Mouse (Mus musculus) gastrocnemius, adult 2 months (tissue): ENCODE data around the gene Itch. TPM values are rescaled to one million over a fixed set of nuclear protein-coding genes. Genes with fewer than 3 reads are reported as not detected.
A peak's percentile ranks its signal among the peaks of the same experiment; 100 is the strongest.
"Not testable (repeated sequence)": the region's sequence is repeated elsewhere in the genome, so short reads cannot be mapped to it uniquely, and the experiment has no call there.

Experiments
- DNase-seq: peaks from one replicate; pipeline ENCODE4 v3.0.0; 2022
- H3K27ac ChIP-seq: fragments of 200-600 bp; 2 replicates; pipeline ENCODE4 v1.8.1; 2022; ENCODE audit warnings: mild to moderate bottlenecking
- H3K4me3 ChIP-seq: fragments of 200-600 bp; 2 replicates; pipeline ENCODE4 v1.8.1; 2022; ENCODE audit warnings: mild to moderate bottlenecking, moderate library complexity
- CTCF ChIP-seq: fragments of 200-600 bp; IDR thresholded peaks from 2 replicates; pipeline ENCODE4 v1.8.1; 2022; ENCODE audit warnings: antibody characterized with exemption, mild to moderate bottlenecking, moderate library complexity
- intact Hi-C: fragments of 180-260 bp; cut with DNase I; formaldehyde crosslinking; loops from one replicate; pipeline ENCODE4 v1.15.1; 2025
- total RNA-seq, 2 experiments: library from RNA; stranded (reverse); gene quantifications; 2 replicates each; pipeline ENCODE4 v1.2.3; 2021

Itch gene
- total RNA-seq, 2 experiments from 2014 or later = 20.1 to 21.6 TPM

DNA sequence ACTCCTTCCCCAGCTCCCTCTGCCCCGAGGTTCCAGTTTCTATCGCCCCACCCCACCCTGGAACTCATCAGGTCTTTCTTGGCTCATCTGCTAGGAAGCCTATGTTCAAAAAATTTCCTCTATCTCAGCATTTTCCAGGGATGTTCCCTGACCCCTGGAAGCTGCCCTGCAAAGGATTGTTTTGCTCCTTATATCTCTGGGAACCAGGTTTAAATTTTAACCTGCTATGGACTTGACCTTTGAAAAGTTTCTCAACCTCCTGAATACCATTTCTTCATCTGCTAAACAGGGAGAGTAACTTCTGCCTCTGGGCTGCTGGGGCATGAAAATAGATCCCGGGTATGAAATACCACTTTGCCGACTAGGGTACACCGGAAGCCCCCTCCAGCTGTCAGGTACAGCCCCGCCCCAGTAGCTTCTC is 31.5 kb upstream of the Itch start:
- no peak for TF ChIP-seq CTCF
- intact Hi-C loops = no loop called here
- Histone ChIP-seq H3K27ac (peak overlapping the region; percentile 16; the same call in 1 of the 2 replicates), H3K4me3 (no peak overlapping the region)
- peak; percentile 22 for DNase-seq

GRCm38 (mm10) chr2:155103607-155104006 is 29.7 kb upstream of the Itch start:
- no peak for DNase-seq
- TF ChIP-seq CTCF = no peak
- Histone ChIP-seq H3K4me3 (no peak overlapping the region), H3K27ac (no peak overlapping the region)
- intact Hi-C loops = no loop called here

- H3K4me3 ChIP-seq, DNase-seq, intact Hi-C loops, H3K27ac ChIP-seq: not testable (repeated sequence)
These were observed 26.0 kb upstream of the Itch start for GRCm38 (mm10) chr2:155107276-155107675.

- no peak for DNase-seq
- Histone ChIP-seq H3K4me3 (no peak overlapping the region), H3K27ac (no peak overlapping the region)
- intact Hi-C loops = no loop called here
- no peak for TF ChIP-seq CTCF
These were observed 18.0 kb upstream of the Itch start for GRCm38 (mm10) chr2:155115216-155115830.

GRCm38 (mm10) chr2:155133977-155134860 is 910 bp downstream of the Itch start:
- intact Hi-C loops = loop anchor here (5.0 kb wide), 1 partner anchor 52 kb away; no protein-coding TSS in a partner anchor
- DNase-seq = no peak
- H3K4me3 ChIP-seq = peak overlapping the region; percentile 98
- H3K27ac ChIP-seq = peak overlapping the region; percentile 93
- no peak for TF ChIP-seq CTCF

DNA sequence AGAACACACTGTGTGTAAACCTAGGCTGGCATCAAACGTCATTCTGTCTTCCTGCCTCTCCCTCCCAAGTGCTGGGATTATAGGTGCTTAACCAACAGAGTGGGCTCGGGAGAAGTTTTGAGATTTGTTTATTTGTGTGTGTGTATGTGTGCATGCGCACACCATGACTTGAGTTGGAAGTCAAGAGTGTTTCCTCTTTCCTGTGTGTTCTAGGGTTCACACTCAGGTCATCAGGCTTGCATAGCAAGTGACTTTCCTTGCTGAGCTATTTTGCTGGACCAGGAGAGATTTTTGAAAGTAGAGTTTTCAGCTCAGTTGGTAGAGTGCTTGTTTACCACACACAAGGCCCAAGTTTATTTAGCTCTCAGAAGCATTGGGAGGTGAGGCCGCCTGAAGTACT is 1.8 kb downstream of the Itch start:
- peak overlapping the region; percentile 98 for H3K4me3 ChIP-seq
- intact Hi-C loops = no loop called here
- no peak for TF ChIP-seq CTCF
- DNase-seq = no peak
- 0 out of 2 replicates have a peak overlapping the region, but pooled peaks have one; percentile 2 for H3K27ac ChIP-seq

GRCm38 (mm10) chr2:155135534-155135933 is 2.2 kb downstream of the Itch start:
- no peak overlapping the region for H3K27ac ChIP-seq
- no peak for TF ChIP-seq CTCF
- DNase-seq = no peak
- intact Hi-C loops = no loop called here
- H3K4me3 ChIP-seq = peak overlapping the region; percentile 98

DNA sequence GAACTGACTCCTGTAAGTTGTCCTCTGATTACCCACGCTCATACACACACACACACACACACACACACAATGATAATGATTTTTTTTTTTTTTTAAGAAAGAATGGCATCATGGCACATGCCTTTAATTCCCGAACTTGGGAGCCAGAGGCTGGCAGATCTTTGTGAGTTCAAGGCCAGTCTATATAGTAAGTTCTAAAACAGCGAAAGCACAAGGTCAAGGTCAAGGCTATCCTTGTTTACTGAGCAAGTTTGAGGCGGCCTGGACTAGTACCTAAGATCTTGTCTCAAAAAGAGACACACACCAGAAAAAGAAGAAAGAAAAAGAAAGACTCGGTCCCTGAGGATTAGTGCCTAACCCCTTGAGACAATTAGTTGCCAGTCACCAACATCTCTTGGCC is 7.7 kb downstream of the Itch start:
- H3K4me3 ChIP-seq = no peak overlapping the region
- no peak for DNase-seq
- H3K27ac ChIP-seq = no peak overlapping the region
- no peak for TF ChIP-seq CTCF
- intact Hi-C loops = no loop called here

- no peak overlapping the region for H3K27ac ChIP-seq
- no peak for DNase-seq
- no peak overlapping the region for H3K4me3 ChIP-seq
- intact Hi-C loops = no loop called here
- TF ChIP-seq CTCF = no peak
These were observed 8.8 kb downstream of the Itch start for GRCm38 (mm10) chr2:155142025-155142555.

DNA sequence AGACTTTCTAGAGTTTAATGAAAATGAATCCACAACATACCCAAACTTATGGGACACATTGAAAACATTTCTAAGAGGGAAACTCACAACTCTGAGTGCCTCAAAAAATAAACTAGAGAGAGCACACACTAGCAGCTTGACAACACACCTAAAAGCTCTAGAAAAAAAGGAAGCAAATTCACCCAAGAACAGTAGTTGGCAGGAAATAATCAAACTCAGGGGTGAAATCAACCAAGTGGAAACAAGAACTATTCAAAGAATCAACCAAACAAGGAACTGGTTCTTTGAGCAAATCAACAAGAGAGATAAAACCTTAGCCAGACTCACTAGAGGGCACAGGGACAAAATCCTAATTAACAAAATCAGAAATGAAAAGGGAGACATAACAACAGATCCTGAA is 16.0 kb downstream of the Itch start:
- intact Hi-C loops, H3K4me3 ChIP-seq, DNase-seq, H3K27ac ChIP-seq: not testable (repeated sequence)

DNA sequence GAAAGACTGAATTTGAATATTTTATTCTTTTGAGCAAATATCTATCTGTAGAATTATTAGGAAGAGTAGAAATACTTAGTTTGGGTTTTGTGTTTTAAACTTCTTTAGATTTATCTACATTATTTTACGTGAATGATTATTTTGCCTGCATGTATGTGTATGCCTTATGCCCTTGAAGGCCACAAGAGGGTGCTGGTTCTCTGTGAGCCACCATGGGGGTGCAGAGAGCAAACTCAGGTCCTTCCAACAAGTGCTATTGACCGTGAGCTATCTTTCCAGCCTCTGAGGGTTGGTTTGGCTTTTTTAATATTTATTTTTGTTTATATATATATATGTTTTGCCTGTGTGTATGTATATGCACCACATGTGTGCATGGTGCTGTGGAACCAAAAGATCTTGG is 74.1 kb downstream of the Itch start:
- peak; percentile 28 for DNase-seq
- Histone ChIP-seq H3K27ac (peak overlapping the region; percentile 25; the same call in 1 of the 2 replicates), H3K4me3 (no peak overlapping the region)
- intact Hi-C loops = loop anchor here (5.0 kb wide), 1 partner anchor 230 kb away; no protein-coding TSS in a partner anchor
- TF ChIP-seq CTCF = peak; percentile 90

DNA sequence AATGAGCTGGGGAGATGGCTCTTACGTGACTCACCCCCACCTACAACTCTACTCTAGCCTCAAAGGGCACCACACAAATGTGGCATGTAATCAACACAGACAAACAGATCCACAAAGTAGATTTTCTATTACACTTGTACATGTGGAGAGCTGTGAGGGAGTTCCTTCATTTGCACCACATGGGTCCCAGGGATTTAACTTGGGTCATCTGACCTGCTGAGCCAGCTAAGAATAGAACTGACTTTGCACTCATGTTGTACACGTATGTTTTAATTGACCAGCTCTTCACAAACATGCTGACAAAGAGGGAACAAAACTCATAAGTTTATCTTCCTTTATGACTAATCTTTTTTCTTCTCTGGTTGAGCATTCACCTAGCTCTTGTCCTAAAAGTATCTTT is 89.8 kb downstream of the Itch start:
- intact Hi-C loops = no loop called here
- TF ChIP-seq CTCF = no peak
- Histone ChIP-seq H3K4me3 (no peak overlapping the region), H3K27ac (peak overlapping the region; percentile 74)
- no peak for DNase-seq

GRCm38 (mm10) chr2:155224721-155225120 is 91.4 kb downstream of the Itch start:
- peak; percentile 45 for DNase-seq

More at GRCm38 (mm10) chr2:155224721-155225120, 91.4 kb downstream of the Itch start:
- Histone ChIP-seq H3K4me3 (no peak overlapping the region), H3K27ac (peak overlapping the region; percentile 74)
- intact Hi-C loops = no loop called here
- no peak for TF ChIP-seq CTCF
